Mouse (Mus musculus): ENCODE data around the gene Hes3.

- TF ChIP-seq CTCF (IDR thresholded peaks at IDR 0.05; ENCODE audit: insufficient read depth, low read length) = no peak
- TF ChIP-seq POLR2A (IDR thresholded peaks at IDR 0.05; ENCODE audit: borderline replicate concordance, extremely low read depth, low read depth, low read length) = no peak
Measured at GRCm38 (mm10) chr4:152315498-152316213, 24.2 kb upstream of the Hes3 start.
